Mouse (Mus musculus) liver, postnatal 0 days (tissue): ENCODE measurements at regions not wholly inside any gene's neighbourhood (a gene's known extent, or its start where the extent isn't known, plus 50 kb on each side); places are given as distances from the start of the nearest gene placed in this dataset.

Source experiments
- CTCF ChIP-seq: sonication (generic); IDR thresholded peaks from 2 replicates; pipeline ENCODE4 v1.5.1; 2016; ENCODE audit warnings: antibody characterized with exemption, low read depth
- EP300 ChIP-seq: IDR thresholded peaks from 2 replicates; pipeline ENCODE4 v1.6.1; 2016; ENCODE audit warnings: antibody characterized with exemption, low read depth, mild to moderate bottlenecking

DNA sequence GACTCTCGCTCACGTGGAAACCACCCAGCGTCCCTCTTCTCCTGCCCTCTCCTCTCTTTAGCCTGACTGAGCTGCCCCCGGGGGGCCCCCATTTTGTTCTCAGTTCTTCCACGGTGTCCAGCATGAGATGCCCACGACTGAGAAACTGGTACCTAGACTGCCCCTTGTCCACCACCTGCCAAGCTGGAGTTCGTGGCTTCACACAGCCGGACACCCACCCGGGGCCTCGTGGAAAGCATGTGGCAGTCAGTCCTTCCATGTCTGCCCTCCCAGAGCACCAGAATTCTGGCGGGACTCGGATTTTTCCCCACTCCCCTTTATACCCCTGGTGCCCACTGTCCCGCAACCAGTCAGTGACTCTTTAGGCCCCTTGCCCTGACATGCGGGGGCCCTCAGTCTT, 86.9 kb upstream of the Lemd2 start:
- no peak for TF ChIP-seq EP300
- no peak for TF ChIP-seq CTCF
